Mouse (Mus musculus) hindbrain, postnatal 0 days (tissue): ENCODE data around the gene Pitpnm3. TPM values are rescaled to one million over a fixed set of nuclear protein-coding genes. Genes with fewer than 3 reads are reported as not detected.

Experiments
- ATAC-seq: fragments of 200-750 bp; cut with Nextera tagmentation; 2 replicates; pipeline ENCODE4 v1.8.0; 2017; ENCODE audit warnings: mild to moderate bottlenecking, moderate TSS enrichment, moderate library complexity
- DNase-seq: peaks from one replicate; pipeline ENCODE4 v3.0.0-alpha.2; 2015; ENCODE audit warnings: low spot score
- H3K27ac ChIP-seq: fragments of 300-500 bp; sonication (generic); 2 replicates; pipeline ENCODE4 v1.5.1; 2014; ENCODE audit warnings: mild to moderate bottlenecking
- H3K27me3 ChIP-seq: fragments of 300-500 bp; sonication (generic); 2 replicates; pipeline ENCODE4 v1.6.1; 2014; ENCODE audit warnings: low read length, mixed read lengths; ENCODE audit not compliant: insufficient read depth
- H3K36me3 ChIP-seq: fragments of 300-500 bp; sonication (generic); 2 replicates; pipeline ENCODE4 v1.6.1; 2014; ENCODE audit warnings: low read length, mixed read lengths; ENCODE audit not compliant: insufficient read depth
- H3K4me1 ChIP-seq: fragments of 300-500 bp; sonication (generic); 2 replicates; pipeline ENCODE4 v1.6.1; 2014; ENCODE audit warnings: antibody characterized with exemption, low read length, mixed read lengths; ENCODE audit not compliant: insufficient read depth
- H3K4me2 ChIP-seq: fragments of 300-500 bp; sonication (generic); 2 replicates; pipeline ENCODE4 v1.6.1; 2014; ENCODE audit warnings: low read depth, mild to moderate bottlenecking, low read length, moderate library complexity, mixed read lengths
- H3K4me3 ChIP-seq: fragments of 300-500 bp; sonication (generic); 2 replicates; pipeline ENCODE4 v1.5.1; 2014; ENCODE audit warnings: low read length
- H3K9ac ChIP-seq: fragments of 300-500 bp; sonication (generic); replicated peaks from 2 replicates; pipeline ENCODE4 v1.6.1; 2014; ENCODE audit warnings: mild to moderate bottlenecking, low read length, moderate library complexity, mixed read lengths
- H3K9me3 ChIP-seq: fragments of 300-500 bp; sonication (generic); 2 replicates; pipeline ENCODE4 v1.6.1; 2016; ENCODE audit warnings: low read length, mixed read lengths
- CTCF ChIP-seq: IDR thresholded peaks from 2 replicates; pipeline ENCODE4 v1.5.1; 2016; ENCODE audit warnings: antibody characterized with exemption, control low read depth, low read depth
- WGBS: fragments of 180-500 bp; shearing (Covaris S2); extraction: QIAGEN DNeasy Blood & Tissue Kit; methylation state at CpG from one replicate; pipeline ENCODE4 v1.1.7; 2014; 5-methylcytosine and 5-hydroxymethylcytosine counted together
- polyA plus RNA-seq: library from polyadenylated mRNA; unstranded; fragments of >200 nt; fragmentation: Nextera tagmentation; extraction: Ambion mirVana; gene quantifications from 2 replicates; pipeline ENCODE4 v1.2.1, GENCODE M21; 2015
- total RNA-seq: library from RNA; depleted of rRNA; stranded (reverse); fragments of >200 nt; gene quantifications from 2 replicates; pipeline ENCODE4 v1.2.3, GENCODE M21; 2014; rRNA removed

Pitpnm3 gene
- total RNA-seq: 25.1 and 26.3 TPM in 2 replicates
- 5.8 and 6.1 TPM in 2 replicates for polyA plus RNA-seq

DNA sequence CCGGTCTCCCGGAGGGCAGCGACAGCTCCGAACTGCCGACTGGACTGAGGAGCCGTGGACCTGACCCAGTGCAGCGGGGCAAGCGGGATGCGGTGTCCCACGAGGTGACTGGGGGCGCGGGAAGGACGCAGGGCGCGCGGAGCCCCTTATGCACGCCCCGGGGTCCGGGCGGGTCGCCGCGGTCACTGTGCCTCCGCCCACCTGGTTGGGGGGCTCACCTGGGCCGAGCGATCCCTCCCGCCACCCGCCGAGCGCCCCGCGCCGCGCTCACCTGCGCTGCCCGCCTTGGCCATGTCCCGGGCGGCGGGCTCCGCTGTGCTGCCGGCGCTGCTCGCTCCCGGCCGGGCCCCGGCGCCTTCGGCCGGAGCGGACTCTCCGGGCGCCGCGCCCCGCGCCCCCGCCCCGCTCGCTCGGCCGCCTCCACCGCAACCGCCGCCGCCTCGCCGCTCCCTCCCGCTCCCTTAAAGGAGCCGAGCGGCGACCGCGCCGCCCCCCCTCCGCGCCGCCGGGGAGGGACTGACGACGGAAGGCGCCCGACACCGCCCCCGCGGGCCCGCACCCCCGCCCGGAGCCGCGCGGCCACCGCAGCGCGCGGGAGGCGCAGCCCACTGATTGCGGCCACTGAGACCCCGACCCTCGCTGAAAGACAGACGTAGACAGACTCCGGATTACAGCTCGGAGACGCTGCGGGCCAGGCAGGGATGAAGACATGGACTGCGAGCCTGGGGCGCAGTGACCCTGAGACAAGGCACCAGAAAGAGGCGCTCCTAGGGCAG, at the start of gene Pitpnm3:
Pitpnm3 (minus strand) TSS at position 396 of the 776 bp plus-strand sequence.
- DNase-seq (peak; percentile 56), ATAC-seq (peak; percentile 43)
- TF ChIP-seq CTCF: no peak
- H3K4me1 ChIP-seq: peaks cover 14% of the 10 kb centered on the region; the same call in 1 of the 2 replicates
- no peaks in the 10 kb centered on the region for H3K36me3 ChIP-seq
- H3K4me2 ChIP-seq: peak within 1 kb of the TSS; percentile 92
- no peaks in the 10 kb centered on the region for H3K9me3 ChIP-seq
- under 1% methylated on average over 77 of the region's 107 CpGs for WGBS
- peak within 1 kb of the TSS; percentile 60 for H3K27ac ChIP-seq
- peak within 1 kb of the TSS; percentile 67 for H3K4me3 ChIP-seq
- peak within 1 kb of the TSS; percentile 83 for H3K9ac ChIP-seq
- no peaks in the 10 kb centered on the region for H3K27me3 ChIP-seq

DNA sequence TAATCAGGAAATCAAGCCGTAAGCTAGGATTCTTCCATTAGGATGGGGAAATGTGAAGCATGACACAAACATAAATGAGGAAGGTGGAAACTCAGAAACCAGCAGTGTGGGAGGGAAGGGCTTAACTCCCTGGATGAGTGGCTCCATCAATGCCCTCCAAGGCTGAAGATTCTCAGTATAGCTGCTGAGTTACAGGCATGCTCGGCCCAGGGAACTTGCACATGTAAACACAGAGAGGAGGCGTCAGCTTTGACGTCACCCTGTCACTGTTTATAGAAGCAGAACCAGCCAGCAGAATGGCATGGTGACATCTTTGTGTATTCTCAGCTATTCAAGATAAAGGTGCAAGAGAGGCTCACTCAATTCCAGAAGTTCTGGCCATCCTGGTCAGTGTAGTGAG, 48.7 kb upstream of the Pitpnm3 start:
- ATAC-seq: no peak
- no peak overlapping the region for H3K27ac ChIP-seq
- DNase-seq: no peak
- H3K36me3 ChIP-seq: peaks cover 25% of the 10 kb centered on the region; the same call in 1 of the 2 replicates
- no peak overlapping the region for H3K9ac ChIP-seq
- no peaks in the 10 kb centered on the region for H3K4me1 ChIP-seq
- H3K27me3 ChIP-seq: no peaks in the 10 kb centered on the region
- no peak for TF ChIP-seq CTCF
- H3K4me3 ChIP-seq: no peak overlapping the region
- WGBS: 84% methylated on average over 4 of the region's 4 CpGs
- no peak overlapping the region for H3K4me2 ChIP-seq
- no peaks in the 10 kb centered on the region for H3K9me3 ChIP-seq

DNA sequence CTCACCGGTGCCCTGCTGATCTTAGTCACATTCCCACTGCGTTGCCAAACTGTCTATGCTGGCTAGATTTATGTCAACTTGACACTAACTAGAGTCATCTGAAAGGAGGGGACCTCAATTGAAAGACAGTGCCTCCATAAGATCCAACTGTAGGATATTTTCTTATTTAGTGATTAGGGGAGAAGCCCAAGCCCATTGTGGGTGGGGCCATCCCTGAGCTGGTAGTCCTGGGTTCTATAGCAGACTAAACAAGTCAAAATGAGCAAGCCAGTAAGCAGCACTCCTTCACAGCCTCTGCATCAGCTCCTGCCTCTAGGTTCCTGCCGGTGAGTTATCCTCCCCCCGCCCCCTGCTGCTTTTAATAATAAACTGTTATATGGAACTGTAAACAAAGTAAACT, 45.6 kb upstream of the Pitpnm3 start:
- H3K9ac ChIP-seq: no peak overlapping the region
- H3K4me1 ChIP-seq: no peaks in the 10 kb centered on the region
- no peak overlapping the region for H3K4me2 ChIP-seq
- ATAC-seq (no peak), DNase-seq (no peak)
- no peak for TF ChIP-seq CTCF
- no peak overlapping the region for H3K27ac ChIP-seq
- no peaks in the 10 kb centered on the region for H3K9me3 ChIP-seq
- no peak overlapping the region for H3K4me3 ChIP-seq
- WGBS: 92% methylated on average over 4 of the region's 4 CpGs
- no peaks in the 10 kb centered on the region for H3K27me3 ChIP-seq
- H3K36me3 ChIP-seq: peaks cover 19% of the 10 kb centered on the region; the same call in 1 of the 2 replicates

GRCm38 (mm10) chr11:72180556-72180955, 45.0 kb upstream of the Pitpnm3 start:
- Histone ChIP-seq H3K36me3 (peaks cover 22% of the 10 kb centered on the region; the same call in 1 of the 2 replicates), H3K4me2 (no peak overlapping the region), H3K27ac (no peak overlapping the region), H3K4me3 (no peak overlapping the region), H3K4me1 (no peaks in the 10 kb centered on the region), H3K27me3 (no peaks in the 10 kb centered on the region), H3K9ac (no peak overlapping the region), H3K9me3 (no peaks in the 10 kb centered on the region)
- 94% methylated on average over 5 of the region's 5 CpGs for WGBS
- ATAC-seq (no peak), DNase-seq (no peak)
- TF ChIP-seq CTCF: no peak

- H3K9ac ChIP-seq: no peak overlapping the region
- H3K27ac ChIP-seq: no peak overlapping the region
- peaks cover 32% of the 10 kb centered on the region; the same call in 1 of the 2 replicates for H3K36me3 ChIP-seq
- ATAC-seq (no peak), DNase-seq (peak; percentile 18)
- H3K4me1 ChIP-seq: no peaks in the 10 kb centered on the region
- TF ChIP-seq CTCF: no peak
- H3K9me3 ChIP-seq: no peaks in the 10 kb centered on the region
- 22% methylated on average over 3 of the region's 3 CpGs for WGBS
- H3K4me3 ChIP-seq: no peak overlapping the region
- H3K27me3 ChIP-seq: no peaks in the 10 kb centered on the region
- H3K4me2 ChIP-seq: no peak overlapping the region
These were observed 41.0 kb upstream of the Pitpnm3 start for GRCm38 (mm10) chr11:72176553-72176952.

DNA sequence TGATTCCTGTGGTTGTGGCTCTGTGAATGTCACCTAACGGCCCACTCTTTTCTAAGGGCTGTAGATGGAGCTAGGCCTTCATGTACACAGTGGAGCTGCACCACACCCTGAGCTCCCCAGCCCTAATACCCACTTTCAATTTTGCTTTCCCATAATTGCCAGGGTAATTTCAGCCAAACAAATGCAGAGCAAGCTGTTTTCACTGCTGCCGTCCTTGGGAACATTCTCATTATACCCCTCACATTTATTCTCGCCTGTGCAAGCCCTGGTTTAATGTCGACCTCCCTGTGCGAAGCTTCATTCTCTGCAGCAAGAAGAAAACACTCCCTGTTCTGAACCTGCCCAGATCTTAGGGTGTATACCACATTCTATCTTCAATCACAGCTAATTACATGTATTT, 40.4 kb upstream of the Pitpnm3 start:
- Histone ChIP-seq H3K4me2 (no peak overlapping the region), H3K9ac (no peak overlapping the region), H3K27ac (no peak overlapping the region), H3K27me3 (no peaks in the 10 kb centered on the region), H3K36me3 (peaks cover 30% of the 10 kb centered on the region; the same call in 1 of the 2 replicates), H3K9me3 (no peaks in the 10 kb centered on the region), H3K4me1 (no peaks in the 10 kb centered on the region), H3K4me3 (no peak overlapping the region)
- 64% methylated on average over 5 of the region's 5 CpGs for WGBS
- no peak for DNase-seq
- no peak for TF ChIP-seq CTCF
- no peak for ATAC-seq

DNA sequence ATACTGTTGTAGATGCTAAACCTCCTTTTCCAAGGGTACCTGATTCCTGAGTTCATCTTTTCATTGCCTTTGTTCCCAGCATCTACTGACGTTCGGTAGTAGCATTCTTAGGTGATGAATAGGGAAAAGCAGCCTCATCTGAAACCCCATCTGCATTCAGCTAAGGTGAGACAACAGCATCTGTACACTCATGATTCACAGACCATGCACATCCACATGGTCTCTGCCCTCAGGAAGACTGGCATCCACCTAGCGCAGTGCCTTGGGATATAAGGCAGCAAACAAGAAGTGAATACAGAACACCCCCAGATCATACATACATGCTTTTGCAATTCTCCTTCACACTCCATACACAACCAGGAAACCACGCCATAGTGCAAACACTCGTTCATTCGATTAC, 39.1 kb upstream of the Pitpnm3 start:
- TF ChIP-seq CTCF: no peak
- Histone ChIP-seq H3K36me3 (peaks cover 30% of the 10 kb centered on the region; the same call in 1 of the 2 replicates), H3K9me3 (no peaks in the 10 kb centered on the region), H3K4me1 (no peaks in the 10 kb centered on the region), H3K9ac (no peak overlapping the region), H3K4me3 (no peak overlapping the region), H3K27ac (no peak overlapping the region), H3K27me3 (no peaks in the 10 kb centered on the region), H3K4me2 (no peak overlapping the region)
- ATAC-seq (no peak), DNase-seq (no peak)
- 95% methylated on average over 6 of the region's 6 CpGs for WGBS
